In the genomic region with DNA sequence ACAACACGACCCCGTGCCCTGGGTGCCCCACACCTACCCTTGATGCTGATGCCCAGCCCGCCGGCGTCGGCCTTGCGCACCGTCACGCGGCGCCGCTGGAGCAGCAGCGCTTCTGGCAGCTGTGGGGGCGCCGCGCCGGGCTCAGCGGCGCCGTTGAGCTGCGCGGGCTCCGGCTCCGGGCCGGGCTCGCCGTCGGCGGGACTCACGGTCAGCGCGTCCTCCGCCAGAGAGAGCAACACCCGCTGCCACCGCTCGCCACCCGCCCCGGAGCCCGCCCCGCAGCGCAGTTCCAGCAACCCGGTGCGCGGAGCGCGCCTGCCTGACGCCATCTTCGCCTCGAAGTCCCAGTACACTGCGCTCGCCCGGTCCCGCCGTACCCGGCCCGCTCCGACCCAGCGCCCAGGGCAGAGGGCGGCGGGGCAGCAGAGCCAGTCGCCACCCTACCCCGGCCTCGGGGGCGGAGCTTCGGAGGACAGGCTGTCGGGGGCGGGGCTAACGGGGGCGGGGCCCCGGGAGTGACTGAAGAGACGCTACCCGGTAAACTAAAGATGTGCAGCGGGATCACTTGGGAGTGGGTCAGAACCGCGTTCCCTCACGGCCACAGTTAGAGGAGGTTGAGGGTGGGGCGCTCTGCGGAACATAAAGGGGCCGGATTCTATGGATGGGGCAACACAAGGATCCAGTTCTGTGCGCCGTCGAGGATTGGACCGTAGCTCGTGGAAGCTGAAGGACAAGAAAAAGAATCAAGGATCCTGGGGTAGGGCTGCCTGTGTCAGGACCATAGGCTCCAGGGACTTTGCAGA, we compare ENCODE assay signal across 8 mouse cellular contexts. TPM values are rescaled to one million over a fixed set of nuclear protein-coding genes. Genes with fewer than 3 reads are reported as not detected.
DNase-seq lines count a peak whose midpoint lies in the region; ATAC-seq lines count a peak whose summit lies in the region.

A gene (minus strand): TSS at position 457 of the 803 bp plus-strand sequence.

- ATAC-seq in inflammation-experienced regulatory T-cells, adult 6 months = peak; percentile 72
- peak; percentile 80 for ATAC-seq in megakaryocyte progenitor cell, adult 5-6 weeks (replicated peaks; ENCODE audit: poor library complexity)

- peak; percentile 96 for DNase-seq in adrenal gland, postnatal 10 days
- DNase-seq in embryo, embryonic 11.5 days (ENCODE audit: low read depth, low spot score) = peak; percentile 54
- peak; percentile 92 for DNase-seq in gastrocnemius, postnatal 25 days
- DNase-seq in left cerebral cortex, postnatal 14 days (ENCODE audit: low spot score in 2 of 2) = peak; percentile 68 to 76
- peak; percentile 68 to 75 for DNase-seq in right cerebral cortex, adult 2 months (ENCODE audit: low spot score in 2 of 2)
- DNase-seq in urinary bladder, postnatal 10 days (ENCODE audit: low spot score) = peak; percentile 41

- intact Hi-C loops in left cerebral cortex, postnatal 14 days (cut with DNase I) = no loop called here

RNA-seq across cellular contexts. Expression of the gene that starts here (rescaled TPM):
- total RNA-seq in adrenal gland, postnatal 10 days (2021) = 10 to 100 TPM; 29.0 to 31.9 TPM
- total RNA-seq in gastrocnemius, postnatal 25 days (2021) = 100 to 1,000 TPM; 190 to 200 TPM
- polyA plus RNA-seq in inflammation-experienced regulatory T-cells, adult 6 months (2017; shearing (Covaris generic)) = not detected
- 10 to 100 TPM; 31.4 to 31.9 TPM for total RNA-seq in left cerebral cortex, postnatal 14 days (2021)
- total RNA-seq in megakaryocyte progenitor cell, adult 5-6 weeks (2015) = not detected in 2 replicates
- 0.12 and 0.24 TPM in 2 replicates for total RNA-seq in megakaryocyte progenitor cell, adult 5-6 weeks (2017)

Comparison
In these comparisons a context has a peak if more than half of its experiments do, and no peak if none do; other contexts are left out.
1. Peak in every context shown above with its lines: DNase-seq and ATAC-seq.
2. RNA of the gene that starts here (total RNA-seq): 190 to 200 TPM in gastrocnemius, postnatal 25 days, 31.4 to 31.9 TPM in left cerebral cortex, postnatal 14 days and 29.0 to 31.9 TPM in adrenal gland, postnatal 10 days; 0.12 to 0.24 TPM in megakaryocyte progenitor cell, adult 5-6 weeks; every median in the first group is over 10 times any median in the second.
3. RNA of the gene that starts here (total RNA-seq): 190 to 200 TPM in gastrocnemius, postnatal 25 days; 31.4 to 31.9 TPM in left cerebral cortex, postnatal 14 days and 29.0 to 31.9 TPM in adrenal gland, postnatal 10 days; every median in the first group is over 4 times any median in the second.
4. Peak in ATAC-seq in inflammation-experienced regulatory T-cells, adult 6 months; RNA of the gene not detected or under 1 TPM.
5. Peak in ATAC-seq in megakaryocyte progenitor cell, adult 5-6 weeks; RNA of the gene not detected or under 1 TPM.
6. DNase-seq: peak in every context shown above with its lines; median percentile 96 in adrenal gland, postnatal 10 days; 92 in gastrocnemius, postnatal 25 days; 72 in left cerebral cortex, postnatal 14 days; 72 in right cerebral cortex, adult 2 months; 54 in embryo, embryonic 11.5 days; 41 in urinary bladder, postnatal 10 days.